Mouse (Mus musculus): ENCODE data around the gene Ifnar2. TPM values are rescaled to one million over a fixed set of nuclear protein-coding genes. Genes with fewer than 3 reads are reported as not detected.

Ifnar2 gene
- polyA plus RNA-seq, 1 experiment from 2014 or later, result 73.4 TPM

GRCm38 (mm10) chr16:91391421-91391820, 18.8 kb downstream of the Ifnar2 start, which contains the start of gene Gm21970:
Gene Gm21970 (plus strand): TSS chr16:91391721.
- DNase-seq (ENCODE audit: low spot score), result no peak

- DNase-seq (ENCODE audit: low spot score), result no peak
Measured at GRCm38 (mm10) chr16:91394826-91395410, 22.3 kb downstream of the Ifnar2 start.

GRCm38 (mm10) chr16:91395633-91396392, 23.2 kb downstream of the Ifnar2 start:
- DNase-seq (ENCODE audit: low spot score), result no peak

GRCm38 (mm10) chr16:91396844-91397537, 24.4 kb downstream of the Ifnar2 start:
- DNase-seq (ENCODE audit: low spot score), result no peak

GRCm38 (mm10) chr16:91398030-91398429, 25.4 kb downstream of the Ifnar2 start:
- DNase-seq (ENCODE audit: low spot score), result no peak

GRCm38 (mm10) chr16:91398944-91399343, 26.4 kb downstream of the Ifnar2 start:
- no peak for DNase-seq (ENCODE audit: low spot score)

GRCm38 (mm10) chr16:91401569-91402165, 29.1 kb downstream of the Ifnar2 start:
- DNase-seq (ENCODE audit: low spot score), result no peak

- DNase-seq (ENCODE audit: low spot score), result no peak
Measured at GRCm38 (mm10) chr16:91403784-91404183, 31.2 kb downstream of the Ifnar2 start.

GRCm38 (mm10) chr16:91404187-91404586, 31.6 kb downstream of the Ifnar2 start:
- no peak for DNase-seq (ENCODE audit: low spot score)

- no peak for DNase-seq (ENCODE audit: low spot score)
Measured at GRCm38 (mm10) chr16:91404828-91405577, 32.4 kb downstream of the Ifnar2 start.

- DNase-seq (ENCODE audit: low spot score), result peak; percentile 72
Measured at GRCm38 (mm10) chr16:91405640-91406584, 33.3 kb downstream of the Ifnar2 start, which contains the start of gene Il10rb. Gene Il10rb (plus strand): TSS chr16:91406164.

GRCm38 (mm10) chr16:91406585-91407220, 34.1 kb downstream of the Ifnar2 start:
- DNase-seq (ENCODE audit: low spot score), result peak; percentile 63

- DNase-seq (ENCODE audit: low spot score), result peak; percentile 46
Measured at GRCm38 (mm10) chr16:91413102-91413844, 40.7 kb downstream of the Ifnar2 start.

- no peak for DNase-seq (ENCODE audit: low spot score)
Measured at GRCm38 (mm10) chr16:91415391-91416189, 43.0 kb downstream of the Ifnar2 start.

- DNase-seq (ENCODE audit: low spot score), result no peak
Measured at GRCm38 (mm10) chr16:91416357-91416756, 43.8 kb downstream of the Ifnar2 start.

- DNase-seq (ENCODE audit: low spot score), result no peak
Measured at GRCm38 (mm10) chr16:91416938-91417337, 44.4 kb downstream of the Ifnar2 start.

- no peak for DNase-seq (ENCODE audit: low spot score)
Measured at GRCm38 (mm10) chr16:91418531-91418930, 45.9 kb downstream of the Ifnar2 start.

- no peak for DNase-seq (ENCODE audit: low spot score)
Measured at GRCm38 (mm10) chr16:91425816-91426215, 53.2 kb downstream of the Ifnar2 start.

All from thymus, postnatal 0 days (tissue).